Mouse (Mus musculus) left cerebral cortex, adult 9 months (tissue): ENCODE results near the gene Uba2.
A peak's percentile ranks its signal among the peaks of the same experiment; 100 is the strongest.
"Not testable (repeated sequence)": the region's sequence is repeated elsewhere in the genome, so short reads cannot be mapped to it uniquely, and the experiment has no call there.

Source experiments
- DNase-seq, 2 experiments: peaks; one replicate each; pipeline ENCODE4 v3.0.0; 2022; ENCODE audit warnings: low spot score in 2 of 2

The Uba2 gene

DNA sequence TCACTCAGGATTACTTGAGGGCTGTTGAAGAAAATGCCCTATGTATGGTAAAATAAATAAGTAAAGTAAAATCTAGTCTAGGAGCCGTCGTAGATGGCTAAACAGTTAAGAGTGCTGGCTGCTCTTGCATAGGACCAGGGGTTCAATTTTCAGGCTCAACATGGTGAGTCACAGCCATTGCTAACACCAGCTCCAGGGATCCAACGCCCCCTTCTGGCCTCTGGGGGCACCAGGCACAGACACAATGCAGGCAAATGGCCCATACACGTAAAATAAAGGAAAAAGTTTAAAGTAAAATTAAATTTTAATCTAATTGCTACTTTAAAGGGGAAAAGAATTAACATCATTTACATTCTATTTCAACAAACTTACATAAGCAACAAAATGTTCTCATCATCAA is 2.5 kb downstream of the Uba2 start:
- no peak for DNase-seq

DNA sequence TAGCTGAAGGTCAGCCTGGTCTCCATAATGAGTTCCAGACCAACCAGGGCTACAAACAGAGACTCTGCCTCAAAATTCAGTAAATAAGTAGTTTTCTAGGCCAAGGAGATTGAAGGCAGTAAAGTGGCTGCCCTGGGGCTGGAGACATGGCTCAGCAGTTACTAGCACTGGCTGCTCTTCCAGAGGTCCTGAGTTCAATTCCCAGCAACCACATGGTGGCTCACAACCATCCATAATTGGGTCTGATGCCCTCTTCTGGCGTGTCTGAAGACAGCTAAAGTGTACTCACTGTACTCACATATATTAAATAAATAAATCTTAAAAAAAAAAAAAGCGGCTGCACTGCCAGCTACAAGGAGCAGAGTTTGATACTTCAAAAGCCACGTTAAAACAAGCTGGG is 3.4 kb downstream of the Uba2 start:
- no peak for DNase-seq

DNA sequence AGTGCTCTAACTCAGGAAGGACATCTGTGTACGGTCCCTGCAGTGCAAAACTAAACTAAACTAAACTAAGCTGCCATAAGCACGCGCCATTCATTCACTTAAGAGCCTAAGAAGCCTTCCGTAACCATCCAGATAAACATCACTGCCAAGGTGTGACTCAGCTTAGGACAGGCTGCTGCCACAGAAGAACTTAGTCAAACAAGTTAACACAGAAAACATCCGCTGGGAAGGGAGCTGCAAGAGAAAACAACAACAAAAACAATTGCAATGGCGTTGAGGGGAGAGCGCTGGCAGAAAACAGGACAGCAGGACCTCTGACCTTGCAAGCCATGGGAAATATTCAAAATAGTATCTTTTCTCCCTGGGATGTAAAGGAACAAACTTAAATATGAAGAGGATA is 4.7 kb downstream of the Uba2 start:
- DNase-seq, result no peak

DNA sequence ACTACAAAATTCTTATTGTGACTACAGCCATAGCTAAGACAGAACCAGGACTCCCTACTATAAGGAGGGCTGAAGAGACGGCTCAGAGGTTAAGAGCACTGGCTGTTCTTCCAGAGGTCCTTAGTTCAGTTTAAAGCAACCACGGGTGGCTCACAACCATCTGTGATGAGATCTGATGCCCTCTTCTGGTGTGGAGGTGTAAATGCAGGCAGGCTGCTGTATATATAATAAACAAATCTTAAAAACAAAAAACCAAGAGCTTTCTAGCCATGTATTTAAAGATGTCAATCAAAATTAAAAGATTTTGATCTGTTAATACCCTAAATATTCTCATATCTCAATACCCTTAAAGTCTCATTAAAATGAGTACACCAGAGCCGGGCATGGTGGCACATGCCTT is 10.2 kb downstream of the Uba2 start:
- DNase-seq, result no peak

DNA sequence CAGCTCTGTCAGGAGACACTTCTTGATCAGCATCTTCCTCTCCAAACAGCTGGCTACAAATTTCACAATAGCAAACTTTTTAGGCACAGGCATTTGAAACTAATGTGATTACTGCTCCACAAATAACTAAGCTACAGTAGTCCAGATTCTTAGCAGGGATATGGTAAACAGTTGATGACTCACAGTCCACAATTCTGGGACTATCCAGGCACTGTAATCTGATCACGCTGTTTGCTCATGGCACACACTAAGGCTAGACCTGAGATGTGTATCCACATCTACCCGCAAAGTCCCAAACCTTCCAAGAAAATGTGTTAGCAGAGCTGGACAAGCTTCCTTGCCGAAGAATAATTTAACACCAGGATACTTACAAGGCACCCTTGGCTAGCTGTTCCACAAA is 11.4 kb downstream of the Uba2 start:
- DNase-seq, result no peak

DNA sequence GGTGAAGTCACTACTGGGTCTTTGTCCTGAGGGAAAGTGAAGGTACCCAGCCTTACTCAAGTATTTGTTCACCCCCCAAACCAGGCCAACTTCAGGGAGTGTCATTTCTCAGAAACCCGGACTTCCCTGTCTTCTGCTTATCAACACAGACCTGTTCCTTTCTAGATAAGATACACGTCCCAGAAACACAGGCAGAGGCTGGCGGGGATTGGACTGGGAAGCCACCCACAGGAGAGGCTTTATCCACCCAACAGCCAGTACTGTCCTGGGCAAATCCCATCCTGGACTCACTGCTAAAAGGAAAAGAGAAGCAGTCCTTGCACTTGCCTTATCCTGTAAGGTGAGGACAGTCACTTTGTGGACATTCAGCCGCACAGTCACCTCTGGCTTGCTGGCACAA is 22.2 kb downstream of the Uba2 start:
- DNase-seq, result no peak

DNA sequence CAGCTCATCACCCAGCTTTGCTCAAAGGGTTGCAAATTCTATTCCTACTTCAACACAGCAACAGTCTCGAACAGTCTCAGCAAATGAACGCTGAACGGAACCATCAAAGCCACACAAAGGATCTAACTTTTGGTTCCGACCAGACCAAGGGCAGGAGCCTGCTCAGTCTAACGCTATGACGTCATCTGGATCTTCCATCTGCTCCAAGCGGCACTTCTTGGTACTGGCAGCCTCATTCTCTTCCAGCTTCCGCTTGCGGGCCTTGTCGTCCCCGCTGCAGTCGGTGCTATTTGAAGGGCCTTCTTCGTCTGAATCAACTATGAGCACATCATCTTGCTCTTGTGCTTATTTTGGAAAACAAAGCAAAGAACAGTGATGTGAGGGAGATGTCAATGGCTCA is 28.3 kb downstream of the Uba2 start:
- DNase-seq, result peak in 1 of 2 experiments; percentile 21

DNA sequence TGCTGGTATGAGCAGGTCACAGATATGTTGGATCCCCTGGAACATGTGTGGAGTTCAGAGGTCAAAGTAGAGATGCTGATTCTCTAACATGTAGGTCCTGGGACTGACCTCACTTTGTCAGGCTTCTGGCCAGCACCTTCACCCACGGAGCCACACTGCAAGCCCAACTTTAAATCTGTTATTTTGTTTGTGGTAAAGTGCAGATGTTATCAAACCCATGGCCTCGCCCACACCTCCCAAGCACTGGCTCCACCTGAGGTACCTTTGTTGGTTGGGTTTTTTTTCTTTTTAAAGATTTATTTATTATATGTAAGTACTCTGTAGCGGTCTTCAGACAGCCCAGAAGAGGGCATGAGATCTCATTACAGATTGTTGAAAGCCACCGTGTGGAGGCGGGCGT is 29.9 kb downstream of the Uba2 start:
- no peak for DNase-seq

DNA sequence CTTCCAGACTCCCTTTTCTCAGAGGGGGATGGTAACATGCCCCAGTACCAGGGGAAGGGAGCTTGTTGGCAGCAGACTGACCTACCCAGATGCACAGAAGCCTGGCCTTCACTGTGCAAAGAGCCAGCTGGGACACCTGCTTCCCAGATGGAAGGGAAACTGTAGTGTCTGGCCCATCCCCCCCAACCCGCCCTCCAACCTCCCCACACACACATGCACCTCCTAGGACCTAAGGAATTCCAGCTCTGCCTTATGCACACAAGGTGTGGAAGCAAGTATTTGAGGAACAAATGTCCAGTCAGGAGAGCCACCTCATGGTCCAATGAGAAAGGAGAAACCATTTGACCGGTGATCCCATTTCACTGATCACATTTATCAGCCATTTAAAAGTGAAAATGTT is 35.1 kb downstream of the Uba2 start:
- DNase-seq, result no peak

DNA sequence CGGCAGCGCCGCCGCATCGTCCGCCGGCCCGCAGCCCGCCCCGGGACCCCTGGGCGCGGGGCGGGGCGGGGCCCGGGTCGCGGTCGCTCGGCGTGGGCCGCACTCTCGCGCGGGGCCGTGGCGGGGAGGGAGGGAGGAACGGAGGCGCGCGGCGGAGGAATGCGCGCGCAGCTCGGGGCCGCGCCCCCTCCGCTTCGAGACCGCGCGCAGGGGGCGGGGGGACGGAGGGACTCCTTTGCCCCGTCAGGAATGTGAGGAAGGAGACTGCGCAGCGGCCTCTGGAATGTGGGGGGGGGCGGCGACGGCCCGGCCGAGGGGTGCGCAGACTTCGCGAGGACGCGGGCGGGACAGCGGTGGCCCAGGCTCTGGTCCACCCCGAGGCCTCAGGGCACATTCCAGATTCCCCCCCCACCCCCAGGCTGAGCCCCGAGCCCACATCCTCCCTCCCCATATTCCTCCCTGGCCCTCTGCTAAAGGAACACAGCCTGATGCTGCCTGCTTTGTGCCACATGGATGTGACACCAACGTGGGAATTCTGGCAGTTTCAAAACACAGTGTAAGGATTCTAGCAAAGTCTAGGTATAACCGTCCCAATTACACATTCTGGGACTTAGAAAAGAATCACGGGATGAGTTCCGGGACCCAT is 36.2 kb downstream of the Uba2 start, which contains the start of gene Wtip:
Wtip (minus strand) TSS at position 152 of the 646 bp plus-strand sequence.
- no peak for DNase-seq

DNA sequence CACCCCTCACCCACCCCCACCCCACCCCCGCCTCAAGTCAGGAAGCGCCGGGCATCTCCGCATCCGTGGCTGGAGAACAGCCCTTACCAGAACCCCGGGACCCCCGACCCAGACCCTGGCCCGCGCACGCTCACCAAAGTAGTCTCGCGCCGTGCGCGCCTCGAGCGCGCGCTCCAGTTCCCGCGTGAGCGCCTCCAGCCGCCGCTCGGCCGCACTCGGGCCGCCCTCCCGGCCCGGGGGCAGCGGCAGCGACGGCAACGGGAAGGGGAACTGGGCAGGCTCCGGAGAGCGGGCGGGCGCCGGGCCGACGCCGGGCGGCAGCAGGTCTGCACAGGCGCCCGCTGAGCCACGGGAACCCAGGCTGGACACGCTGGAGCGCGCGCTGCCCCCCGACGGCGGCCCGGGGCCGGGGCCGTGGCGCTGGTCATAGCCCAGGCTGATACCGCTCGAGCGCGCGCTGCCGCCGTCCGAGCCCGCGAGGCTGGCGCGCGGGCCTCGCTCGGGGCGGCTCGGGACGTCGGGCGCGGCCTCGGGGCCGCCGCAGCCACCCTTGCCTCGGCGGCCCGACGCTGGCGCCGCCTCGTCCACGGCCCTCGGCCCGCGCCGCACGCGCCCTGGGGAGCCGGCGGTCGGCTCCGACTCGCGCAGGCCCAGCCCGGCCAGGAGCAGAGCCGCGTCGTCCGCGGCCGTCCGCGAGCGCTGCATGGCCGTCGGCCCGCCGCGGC is 36.9 kb downstream of the Uba2 start:
- no peak for DNase-seq

DNA sequence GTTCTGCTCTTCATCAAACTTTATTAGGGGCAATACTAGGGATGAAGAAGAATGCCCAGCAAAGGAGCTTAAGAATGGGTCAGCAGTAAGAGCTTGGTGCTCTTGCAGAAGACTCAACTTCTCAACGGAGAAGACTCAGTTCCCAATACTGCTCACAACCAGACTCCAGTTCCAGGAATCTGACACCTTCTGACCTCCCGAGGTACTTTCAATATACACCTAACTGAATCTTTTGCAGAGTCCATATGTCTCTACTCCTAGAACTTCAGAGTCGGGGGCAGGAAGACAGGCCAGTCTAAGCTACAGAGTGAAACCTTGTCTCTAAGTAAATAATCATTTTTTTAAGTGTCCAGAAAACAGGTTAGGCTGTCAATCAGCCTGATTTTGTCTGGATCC is 37.4 kb downstream of the Uba2 start:
- DNase-seq, result no peak

DNA sequence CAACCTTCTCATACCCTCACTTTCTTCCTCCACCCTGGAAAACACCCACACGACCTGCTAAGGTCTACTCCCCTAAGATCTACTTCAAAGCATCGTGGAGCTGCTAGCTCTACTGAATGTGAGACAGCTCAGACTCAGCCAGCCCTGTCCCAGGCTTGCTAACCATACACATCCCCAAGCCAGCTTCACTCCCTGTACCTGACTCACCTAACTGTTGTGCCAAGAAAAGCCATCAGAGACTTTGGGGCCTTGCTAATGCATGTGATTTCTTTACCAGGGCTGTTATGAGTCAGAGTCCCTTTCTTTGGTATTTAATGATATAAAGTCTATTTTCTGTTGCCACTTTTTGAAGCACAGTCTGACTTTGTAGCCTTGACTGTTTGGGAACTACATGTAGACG is 38.3 kb downstream of the Uba2 start:
- DNase-seq, result no peak

DNA sequence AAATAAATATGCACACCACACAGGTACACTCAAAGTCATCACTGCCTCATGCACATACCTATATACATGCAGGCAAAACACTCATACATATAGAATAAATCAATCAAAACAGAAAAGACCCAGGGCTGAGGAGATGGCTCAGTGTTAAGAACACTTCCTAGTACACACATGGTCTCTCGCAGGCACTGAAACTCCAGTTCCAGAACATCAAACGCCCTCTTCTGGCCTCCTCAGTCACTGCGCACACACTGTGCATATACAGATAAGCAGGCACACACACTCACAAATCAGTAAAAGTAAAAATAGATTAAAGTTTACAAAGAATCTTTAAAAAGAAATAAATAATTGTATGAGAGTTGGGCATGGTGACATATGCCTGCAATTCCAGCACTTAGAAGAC is 43.1 kb downstream of the Uba2 start:
- DNase-seq, result no peak

DNA sequence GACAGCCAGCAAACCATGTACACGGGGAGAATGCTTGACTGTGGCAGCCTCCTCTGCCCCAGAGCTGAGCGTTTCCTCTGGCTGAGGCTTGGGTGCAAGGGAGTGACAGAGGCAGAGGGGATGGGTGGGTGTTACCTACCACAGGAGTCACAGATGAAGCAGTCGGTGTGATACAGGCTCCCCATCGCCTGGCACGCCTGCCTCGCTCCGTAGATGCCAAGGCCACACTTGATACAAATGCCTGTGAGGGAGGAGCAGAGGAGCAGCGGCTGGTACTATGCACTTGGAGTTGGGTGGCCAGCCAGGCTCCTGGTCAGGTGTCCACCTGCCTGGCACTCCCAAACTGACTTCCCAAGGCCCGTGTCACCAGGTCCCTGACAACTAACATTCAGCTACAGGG is 44.1 kb downstream of the Uba2 start:
- DNase-seq, result no peak

DNA sequence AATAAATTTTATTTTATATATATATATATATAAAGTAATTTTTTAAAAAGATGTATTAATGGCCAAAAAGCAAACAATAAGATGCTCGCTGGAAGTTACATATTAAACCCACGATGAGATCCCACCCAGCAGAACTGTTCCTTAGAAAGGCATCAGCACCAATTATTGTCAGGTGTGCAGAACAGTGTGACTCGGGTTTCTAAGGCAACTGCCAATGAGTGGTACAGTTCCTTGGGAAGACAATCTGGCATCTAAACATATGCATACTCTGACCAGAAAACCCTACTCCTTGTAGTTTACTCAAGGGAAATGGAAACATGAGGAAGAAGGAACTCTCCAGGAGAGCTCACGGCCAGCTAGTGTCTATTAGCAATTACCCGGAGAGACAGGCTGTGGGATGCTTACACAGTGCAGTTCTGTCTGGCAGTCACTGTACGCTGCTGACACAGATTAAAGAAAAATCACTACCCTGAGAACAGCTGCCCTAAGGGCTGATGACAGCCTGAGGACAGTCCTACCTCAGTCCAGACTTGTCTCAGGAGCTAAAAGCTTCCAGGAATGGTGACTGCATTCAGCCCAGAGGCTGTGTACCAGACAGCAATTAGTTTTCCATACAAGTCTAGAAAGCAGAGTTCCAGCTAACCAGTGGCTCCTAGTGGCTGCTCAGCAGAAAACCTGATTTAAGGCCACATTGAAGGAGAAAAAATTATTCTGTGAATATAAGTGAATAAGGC is 46.2 kb downstream of the Uba2 start:
- DNase-seq, result no peak

DNA sequence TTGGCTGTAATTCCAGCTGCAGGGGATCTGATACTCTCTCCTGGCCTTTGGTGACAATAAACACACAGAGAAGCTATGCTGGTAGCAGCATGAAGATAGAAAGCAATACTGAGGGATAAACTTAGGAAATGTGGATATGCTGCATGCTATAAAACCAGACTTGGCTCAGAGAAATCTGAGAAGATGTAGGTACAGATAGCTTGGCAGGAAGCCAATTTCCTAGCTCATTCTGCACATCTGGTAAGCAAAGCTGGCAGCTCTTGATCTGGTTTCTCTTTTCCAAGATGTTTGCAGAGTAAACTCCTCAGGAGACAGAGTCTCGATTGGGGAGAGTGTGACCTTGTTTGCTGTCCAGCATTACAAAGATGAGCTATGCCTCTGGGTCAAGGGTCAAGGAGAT is 48.8 kb downstream of the Uba2 start:
- DNase-seq, result not testable (repeated sequence)

DNA sequence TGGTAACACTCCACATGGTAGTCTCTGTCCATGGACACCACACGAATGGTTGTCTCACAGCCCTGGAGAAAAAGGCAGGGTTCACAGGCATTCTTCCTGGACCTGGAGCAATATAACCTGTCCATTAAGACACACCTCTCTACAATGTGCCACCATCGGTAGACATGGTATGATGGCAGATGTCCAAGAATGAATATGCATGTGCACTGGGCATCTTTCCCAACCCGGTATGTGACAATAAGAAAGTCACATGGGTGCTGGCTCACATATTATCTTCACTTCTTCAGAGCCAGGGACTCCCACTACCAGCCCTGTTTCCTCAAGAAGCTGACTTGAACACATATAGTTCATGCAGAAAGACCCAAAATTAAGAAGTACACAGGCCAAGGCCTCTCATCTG is 52.8 kb downstream of the Uba2 start:
- DNase-seq, result no peak

DNA sequence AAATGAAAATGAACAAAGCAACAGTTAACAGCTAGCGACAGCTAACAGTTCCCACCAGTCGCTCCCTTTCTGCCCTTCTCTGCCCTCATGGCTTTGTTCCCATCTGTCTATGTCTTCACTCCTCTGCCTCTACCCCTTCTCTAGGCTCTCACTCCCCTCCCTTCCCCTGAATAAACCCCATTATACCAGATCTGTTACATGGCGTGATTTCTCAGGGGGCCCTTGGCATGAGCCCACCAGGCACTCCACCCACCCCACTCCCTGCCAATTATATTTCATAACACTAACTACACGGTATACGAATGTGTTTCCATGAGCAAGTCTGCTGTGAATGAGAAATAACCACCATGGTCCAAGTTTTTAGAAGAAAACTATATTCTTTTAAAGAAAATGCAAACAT is 60.2 kb downstream of the Uba2 start:
- DNase-seq, result no peak

DNA sequence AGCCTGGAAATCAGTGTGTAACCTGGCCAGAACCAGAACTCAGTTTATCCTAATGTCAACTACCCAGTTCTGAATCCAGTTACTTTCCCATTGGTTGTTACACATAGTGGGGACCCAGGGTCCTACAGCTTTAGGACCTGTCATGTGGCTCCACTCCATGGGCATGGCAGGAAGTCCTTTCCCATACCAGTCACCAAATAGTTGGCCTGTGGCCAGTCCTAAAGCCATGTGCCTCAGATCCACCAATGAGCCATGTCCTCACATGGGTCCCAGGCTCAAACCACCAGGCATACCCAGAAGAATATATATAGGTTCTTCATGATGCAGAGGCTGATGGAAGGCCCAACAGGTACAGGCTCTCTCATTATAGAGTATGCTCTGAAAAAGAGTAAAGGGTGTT is 68.1 kb downstream of the Uba2 start:
- DNase-seq, result no peak

DNA sequence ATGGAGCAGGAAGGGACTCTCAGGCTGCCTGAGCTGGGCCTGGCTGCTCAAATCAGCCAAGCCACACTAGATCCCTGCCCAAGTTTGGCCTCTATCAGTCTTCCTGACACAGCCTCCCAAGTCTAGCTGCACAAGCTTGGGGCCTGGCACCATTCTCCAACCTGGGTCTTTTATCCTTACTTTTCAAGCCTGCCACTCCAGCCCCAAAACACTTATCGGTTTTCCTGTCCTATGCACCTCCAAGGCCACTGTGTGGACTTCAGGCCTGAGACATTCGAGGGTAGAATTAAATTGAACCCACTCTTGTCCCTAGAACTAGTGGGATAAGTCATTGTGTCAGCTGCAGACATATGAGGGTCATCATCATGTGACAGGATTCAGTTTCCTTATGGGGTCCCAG is 69.4 kb downstream of the Uba2 start:
- DNase-seq, result no peak

DNA sequence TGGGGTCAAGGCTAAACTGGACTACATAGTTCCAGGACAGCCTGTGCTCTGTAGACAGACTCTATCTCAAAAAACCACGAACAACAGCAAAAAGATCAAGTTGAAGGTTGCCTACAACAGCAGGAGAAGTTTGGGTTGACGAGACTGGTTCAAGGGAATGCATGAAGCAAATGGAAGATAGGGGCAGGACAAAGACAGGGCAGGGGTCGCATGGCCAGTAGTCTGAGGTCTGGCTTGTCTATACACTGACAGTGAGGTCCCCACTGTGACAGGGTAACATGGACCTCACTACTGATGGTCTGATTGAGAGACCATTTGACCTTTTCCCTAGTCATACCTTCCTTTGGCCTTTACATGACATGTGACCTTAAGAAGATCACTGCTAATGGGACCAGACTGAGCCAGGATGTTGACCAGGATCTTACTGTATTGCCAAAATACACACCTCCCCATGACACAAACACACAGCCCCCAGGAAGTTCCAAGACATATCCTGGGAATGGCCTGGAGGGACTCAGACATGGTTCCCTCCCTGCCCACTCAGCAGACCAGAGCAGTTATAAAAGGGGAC is 74.4 kb downstream of the Uba2 start, which contains the start of gene Scgb1b30:
Scgb1b30 (plus strand) TSS at position 521 of the 571 bp plus-strand sequence.
- no peak for DNase-seq
